Mouse (Mus musculus) c-Kit-positive CD71-negative TER-119-negative erythroid progenitor cells, embryonic 14.5 days (primary cell): ENCODE results near the gene Acoxl.
A peak's percentile ranks its signal among the peaks of the same experiment; 100 is the strongest.

Experiments
- DNase-seq: peaks from one replicate; pipeline ENCODE4 v3.0.0-alpha.2; 2013; ENCODE audit warnings: low read depth

Gene Acoxl

DNA sequence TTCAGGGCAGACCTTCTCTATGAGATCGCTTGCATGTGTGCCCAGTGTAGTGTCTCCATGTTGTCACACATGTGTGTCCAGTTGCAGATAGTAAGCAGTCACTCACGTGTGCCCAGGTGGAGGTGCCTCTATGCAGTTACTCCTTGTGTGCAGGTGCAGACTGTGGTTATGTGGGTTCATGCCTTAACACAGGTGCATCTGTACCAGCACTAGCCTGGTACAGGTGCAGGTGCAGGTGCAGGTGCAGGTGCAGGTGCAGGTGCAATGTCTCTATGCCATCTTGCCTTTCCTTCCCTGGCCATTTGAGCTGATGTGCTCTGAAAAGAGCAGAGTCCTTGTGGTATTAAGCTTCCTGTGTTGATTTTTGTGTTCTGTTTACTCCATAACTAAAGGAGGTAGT lies 100.5 kb downstream of the Acoxl start:
- DNase-seq = no peak

DNA sequence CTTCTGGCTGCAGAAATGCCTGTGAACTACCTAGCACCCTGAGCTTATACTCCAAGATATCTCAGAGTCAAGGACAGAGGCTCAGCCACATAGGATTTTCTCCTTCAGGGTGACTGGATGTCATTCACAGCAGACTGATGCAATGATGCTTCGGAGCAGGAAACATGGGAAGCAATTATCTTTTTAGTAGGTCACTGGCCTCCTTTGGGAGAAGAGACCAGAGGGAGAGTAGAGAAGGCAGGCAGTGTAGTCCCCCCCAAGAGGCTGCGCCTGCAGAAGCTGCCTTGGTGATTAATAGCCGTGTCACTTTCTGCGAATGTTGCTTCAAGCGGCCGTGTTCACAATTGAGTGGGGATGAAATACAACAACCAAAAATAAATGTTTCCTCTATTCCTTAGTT lies 121.9 kb downstream of the Acoxl start:
- no peak for DNase-seq

DNA sequence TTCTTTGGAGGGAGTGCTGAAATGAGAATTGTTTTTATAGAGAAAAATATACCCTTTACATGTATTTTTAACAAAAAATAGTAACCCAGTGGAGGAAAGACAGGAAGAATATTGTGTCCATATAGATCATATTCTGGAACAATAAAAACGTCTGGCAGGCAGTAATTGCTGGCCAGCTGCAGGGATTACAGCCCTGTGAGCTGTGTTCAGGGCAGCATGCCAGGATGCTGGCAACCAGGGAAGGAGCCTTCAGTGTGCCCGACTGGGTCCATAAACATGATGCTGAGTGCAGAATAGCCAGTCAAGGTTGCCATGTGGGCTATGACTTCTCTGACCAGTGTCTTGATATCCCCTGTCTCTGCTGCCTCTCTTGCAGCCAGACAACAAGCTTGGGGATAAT lies 122.5 kb downstream of the Acoxl start:
- DNase-seq = no peak

DNA sequence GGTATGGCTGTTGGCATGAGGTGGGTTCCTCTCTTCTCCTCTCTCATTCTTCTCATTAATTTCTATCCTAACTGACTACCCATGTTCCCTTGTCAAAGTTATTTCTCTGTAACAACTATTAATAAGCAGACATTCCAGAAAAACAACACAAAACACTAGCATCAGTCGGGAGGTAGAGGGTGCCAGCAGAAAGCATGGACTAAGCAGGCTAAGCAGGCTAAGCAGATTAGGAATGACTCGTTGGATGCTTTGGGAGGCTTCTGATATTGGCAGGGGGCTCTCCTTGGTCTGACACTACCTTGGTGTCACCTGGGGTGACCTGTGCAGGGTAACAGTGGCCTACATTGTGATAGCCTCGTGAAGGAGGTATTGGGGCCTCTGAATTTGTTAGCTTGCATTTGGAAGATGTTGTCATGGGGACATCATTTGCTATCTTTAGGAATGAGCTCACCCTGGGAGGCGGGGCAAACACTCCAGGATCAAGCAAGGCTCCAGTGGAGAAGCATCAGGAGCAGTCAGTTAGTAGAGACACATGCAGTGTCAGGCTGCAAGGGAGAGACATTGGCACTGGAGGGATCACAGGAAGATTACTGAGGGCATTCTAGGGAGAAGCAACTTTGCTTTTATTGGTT lies 123.2 kb downstream of the Acoxl start:
- no peak for DNase-seq

DNA sequence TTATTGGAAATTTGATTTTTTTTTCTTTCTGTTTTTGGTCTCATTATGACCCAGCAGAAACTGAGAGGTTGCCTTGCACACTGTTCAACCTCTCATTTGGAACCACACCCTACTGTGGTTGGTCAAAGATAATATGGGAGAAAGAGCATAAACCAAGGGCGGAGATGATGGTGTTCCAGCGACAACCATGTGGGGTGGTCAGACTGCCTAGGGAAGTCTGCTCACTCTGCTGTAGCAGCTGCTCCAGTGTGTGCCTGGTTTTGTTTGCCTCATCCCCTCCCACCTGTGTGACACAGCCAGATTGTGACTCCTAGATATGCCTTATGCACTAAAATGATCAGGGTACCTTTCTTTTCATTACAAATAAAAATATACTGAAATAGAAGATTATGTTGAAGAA lies 130.3 kb downstream of the Acoxl start:
- DNase-seq = no peak

DNA sequence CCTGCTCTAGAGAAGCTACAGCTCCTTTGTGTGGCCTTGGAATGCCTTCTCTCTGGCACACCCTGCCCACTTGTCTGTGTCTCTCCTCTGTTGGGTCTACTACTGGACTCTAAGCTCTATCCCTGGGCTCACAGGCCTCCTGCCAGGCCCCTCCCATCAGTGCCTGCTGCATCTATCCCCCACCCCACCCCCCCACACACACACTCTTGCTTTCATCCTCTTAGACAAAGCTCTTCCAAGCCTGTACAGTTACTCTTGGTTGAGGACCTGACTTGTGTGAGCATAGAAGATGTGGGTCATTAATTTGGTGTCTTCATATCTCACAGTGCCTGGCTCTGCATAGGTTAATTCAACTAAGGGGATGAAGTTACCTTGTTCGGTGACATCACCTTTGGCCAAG lies 137.6 kb downstream of the Acoxl start:
- no peak for DNase-seq

DNA sequence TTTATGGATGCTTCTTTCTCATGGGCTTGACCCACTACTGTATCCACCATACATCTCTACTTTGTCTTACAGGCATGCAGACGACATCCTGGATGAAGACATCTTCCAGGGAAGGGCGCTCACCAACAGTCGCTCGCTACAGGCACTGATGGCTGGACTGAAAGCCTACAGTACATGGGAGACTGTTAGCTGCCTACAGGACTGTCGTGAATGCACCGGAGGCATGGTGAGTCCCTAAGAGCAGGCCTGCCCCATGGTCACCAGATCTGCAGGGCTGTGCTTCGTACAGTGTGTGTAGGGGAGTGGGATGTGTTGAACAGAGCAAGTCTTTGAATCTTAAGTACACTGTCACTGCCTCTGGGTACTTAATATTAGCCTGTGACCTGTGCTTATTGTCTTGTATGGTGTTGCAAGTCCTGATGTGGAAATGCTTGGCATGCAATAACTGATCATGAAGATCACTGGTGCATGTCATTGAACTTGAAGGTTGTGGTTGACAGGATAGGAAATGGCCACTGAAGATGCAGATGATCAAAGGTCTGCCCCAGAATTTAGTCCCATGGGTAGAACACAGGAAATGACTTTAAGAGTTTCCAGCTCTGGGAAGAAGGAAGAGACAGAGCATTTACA lies 140.0 kb downstream of the Acoxl start:
- DNase-seq = no peak

DNA sequence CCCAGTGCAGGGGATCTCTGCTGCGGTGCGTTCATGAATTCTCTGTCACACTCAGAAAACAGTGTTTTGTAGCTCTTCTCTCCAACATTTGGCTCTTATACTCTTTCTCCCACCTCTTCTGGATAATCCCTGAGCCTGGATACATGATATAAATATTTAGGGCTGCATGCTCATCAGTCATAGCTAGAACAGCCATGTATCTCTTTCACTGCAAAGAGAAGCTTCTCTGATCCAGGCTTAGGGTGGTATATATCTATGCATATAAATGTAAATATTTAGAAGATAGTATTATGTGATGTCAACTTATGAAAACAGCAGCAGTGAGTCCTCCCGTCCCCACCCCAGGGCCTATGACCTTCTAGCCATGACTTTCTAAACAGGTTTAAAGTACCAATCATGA lies 143.9 kb downstream of the Acoxl start:
- DNase-seq = no peak

DNA sequence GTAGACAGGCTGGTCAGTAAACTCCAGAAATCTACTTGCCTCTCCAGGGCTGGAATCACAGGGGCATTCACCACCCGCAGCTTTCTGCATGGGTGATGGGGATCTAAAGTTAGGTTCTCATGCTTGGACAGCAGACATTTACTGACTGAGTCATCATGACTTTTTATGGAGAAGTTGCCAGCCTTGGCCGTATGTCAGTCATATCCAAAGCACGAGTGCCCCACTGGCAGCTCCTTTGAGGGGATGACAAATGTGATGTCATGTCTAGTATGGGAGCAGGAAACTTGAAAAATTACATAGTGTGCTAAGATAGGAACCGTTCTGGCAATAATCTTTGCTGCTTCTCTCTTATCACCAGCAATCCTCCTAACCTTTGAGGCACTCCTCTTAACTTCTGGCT lies 144.6 kb downstream of the Acoxl start:
- no peak for DNase-seq

DNA sequence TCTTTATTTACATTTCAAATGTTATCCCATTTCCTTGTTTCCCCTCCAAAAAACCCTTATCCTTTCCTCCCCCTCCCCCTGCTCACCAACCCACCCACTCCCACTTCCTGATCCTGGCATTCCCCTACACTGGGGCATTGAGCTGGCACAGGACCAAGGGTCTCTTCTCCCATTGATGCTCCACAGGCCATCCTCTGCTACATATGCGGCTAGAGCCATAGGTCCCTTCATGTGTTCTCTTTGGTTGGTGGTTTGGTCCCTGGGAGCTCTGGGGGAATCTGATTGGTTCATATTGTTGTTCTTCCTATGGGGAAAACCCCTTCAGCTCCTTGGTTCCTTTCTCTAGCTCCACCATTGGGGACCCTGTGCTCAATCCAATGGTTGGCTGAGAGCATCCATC lies 145.3 kb downstream of the Acoxl start:
- DNase-seq = no peak

DNA sequence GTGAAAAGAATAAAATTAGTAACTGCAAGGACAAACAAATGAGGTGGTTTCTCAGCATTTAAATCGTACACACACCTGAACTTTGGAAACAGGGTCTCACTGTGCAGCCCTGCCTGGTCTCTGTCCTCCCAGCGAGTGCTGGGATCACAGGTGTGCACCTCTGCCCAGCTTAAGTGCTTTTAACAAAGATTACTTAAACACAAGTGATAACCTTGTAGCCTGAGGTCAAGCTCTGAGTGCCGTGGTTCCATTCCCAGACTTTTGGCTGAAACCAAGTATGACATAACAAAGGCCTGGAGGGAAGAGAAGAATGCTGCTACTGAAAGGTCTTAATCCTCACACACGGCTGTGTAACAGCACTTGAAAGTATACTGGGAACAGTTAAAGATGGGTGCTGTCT lies 149.0 kb downstream of the Acoxl start:
- DNase-seq = no peak

DNA sequence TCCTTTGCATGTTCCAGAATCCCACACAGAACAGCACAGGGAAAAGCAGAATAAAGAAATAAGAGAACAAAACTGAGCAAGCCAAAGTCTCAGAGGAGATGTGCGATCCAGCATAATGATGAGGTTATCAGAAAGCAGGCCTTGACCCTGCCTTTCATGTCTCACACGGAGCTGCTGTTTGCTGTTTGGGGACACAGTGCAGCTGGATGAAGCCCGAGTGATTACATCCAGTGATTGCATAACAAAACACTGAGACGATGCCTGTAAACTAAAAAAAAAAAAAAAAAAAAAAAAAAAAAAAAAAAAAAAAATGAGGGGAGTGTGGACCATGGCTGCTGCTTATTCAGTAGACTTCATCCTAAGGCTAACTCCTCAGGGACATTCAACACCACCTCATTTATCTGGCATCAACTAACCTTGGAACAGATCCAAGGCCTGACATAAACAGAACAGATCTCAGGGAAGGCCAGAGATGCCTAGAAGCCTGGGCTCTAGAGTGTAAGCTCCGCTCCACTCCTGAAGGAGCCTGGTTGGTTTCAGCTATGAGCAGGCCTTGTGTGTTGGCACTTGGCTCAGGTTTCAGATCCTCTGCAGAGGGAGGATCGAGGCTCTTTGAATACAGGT lies 152.3 kb downstream of the Acoxl start:
- no peak for DNase-seq

DNA sequence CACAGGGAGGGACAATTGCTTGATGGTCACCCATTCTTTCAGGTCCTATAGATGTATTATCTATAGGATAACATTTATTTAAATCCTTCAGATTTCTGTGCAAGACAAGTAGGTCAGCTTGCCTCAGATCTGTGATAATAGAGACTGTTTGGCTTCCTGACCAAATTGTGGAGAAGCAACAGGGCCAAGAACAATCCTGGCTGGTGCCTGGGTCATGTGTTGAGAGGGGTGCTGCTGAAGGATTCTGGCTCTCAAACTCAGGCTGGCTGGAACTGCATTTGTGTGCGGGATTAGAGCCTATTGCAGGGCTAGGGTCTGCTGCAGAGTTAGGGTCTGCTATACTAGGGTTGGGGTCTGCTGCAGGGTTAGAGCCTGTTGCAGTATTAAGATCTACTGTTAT lies 153.0 kb downstream of the Acoxl start:
- DNase-seq = no peak

DNA sequence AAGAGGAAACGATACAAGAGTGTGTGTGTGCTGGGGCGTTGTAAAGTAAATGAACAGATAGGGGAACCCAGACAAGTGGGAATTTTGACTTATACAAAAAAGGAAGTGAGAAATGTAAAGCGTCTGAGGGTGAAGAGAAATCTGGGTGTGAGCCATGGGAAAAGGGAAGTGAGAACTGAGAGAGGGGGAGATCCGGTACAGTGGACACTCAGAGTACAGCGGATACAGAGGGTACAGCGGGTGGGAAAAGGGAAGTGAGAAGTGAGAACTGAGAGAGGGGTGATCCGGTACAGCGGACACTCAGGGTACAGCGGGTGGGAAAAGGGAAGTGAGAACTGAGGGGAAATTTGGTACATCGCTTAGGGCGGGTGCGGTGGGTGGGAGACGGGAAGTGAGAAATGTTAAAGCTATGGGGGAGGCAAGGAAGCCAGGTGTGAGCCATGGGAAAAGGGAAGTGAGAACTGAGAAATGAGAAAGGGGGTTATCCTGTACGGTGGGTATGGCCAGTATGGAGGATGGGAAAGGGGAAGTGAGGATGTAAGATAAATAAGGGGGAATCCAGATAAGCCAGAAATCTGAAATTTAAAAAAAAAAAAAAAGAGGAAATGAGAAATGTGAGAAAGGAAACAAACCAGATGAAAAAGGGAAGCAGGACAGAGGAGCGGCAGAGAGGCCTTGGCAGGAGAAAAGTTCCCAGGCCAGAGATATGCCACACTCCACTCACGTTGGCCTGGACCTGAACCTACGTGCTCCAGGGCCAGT lies 170.2 kb downstream of the Acoxl start:
- DNase-seq = peak; percentile 33

DNA sequence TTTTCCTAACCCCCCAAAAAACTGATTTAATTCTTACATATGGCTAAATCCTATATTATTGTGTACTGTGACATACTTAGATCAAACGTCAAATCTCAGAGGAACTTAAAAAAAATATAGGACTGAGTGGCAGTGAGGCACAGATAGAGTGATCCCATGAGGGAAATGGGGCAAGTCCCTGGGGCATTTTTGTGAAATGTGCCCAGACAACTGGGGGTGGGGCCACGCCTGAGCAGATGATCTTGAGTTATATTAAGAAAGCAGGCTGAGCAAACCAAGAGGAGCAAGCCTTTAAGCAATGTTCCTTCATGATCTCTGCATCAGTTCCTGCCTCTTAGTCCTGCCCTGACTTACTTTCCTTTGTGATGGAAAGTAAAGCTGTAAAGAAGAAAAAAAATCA lies 175.9 kb downstream of the Acoxl start:
- no peak for DNase-seq

DNA sequence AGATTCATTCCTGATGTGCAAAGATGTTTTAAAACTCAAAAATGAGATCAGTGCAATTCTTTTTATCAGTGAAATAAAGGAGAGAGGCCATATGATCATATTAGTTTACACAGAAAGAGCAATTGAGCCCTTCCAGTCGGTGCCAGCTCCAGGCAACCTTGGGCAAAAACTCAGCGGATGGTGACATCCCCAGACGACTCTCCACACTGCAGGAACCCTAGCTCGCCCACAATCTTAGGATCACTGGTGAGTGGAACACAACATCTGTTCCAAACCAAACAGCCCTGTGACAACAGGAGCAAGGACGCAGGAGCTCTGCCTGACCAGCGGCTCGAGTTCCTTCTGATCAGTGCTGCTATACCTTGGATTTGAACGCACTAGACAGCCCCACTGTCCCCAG lies 176.9 kb downstream of the Acoxl start:
- DNase-seq = no peak

DNA sequence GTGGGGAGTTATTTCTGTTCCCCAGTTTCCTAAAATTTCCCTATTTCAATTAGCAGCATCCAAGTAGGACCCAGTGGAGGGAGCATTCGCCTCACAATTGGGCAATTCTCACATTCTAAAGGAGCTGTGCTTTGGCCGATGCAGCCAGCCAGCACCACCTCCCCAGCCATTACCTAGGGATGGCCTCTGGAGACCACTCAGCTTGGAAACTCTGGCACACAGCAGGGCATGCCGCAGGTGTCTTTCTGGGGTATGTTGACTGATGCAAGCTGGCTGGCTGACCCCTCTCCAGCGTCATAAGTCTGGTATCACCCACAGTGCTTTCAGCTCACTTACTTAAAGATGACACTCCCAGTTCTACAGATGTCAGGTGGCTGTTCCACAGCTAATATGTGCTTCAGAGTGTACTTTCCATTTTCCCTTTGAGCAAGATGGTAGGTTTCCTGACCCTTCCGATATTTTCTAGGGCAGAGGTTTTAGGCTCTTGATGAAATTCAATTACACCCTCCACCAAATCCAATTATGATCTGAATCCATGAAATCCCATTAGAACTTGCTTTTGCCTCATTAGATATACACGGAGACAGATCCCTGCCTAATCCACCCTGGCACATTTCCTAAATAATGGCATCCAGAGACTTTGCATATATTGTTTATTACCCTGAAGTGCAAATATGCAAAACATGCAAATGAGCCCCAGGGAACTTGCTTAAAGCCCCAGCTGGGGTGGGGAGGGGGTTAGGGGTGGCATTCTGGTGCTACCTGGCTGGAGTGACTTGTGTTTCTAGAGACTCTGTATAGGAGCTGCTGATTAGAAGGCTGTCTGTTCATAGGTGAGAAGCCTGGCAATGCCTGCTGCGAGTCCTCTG lies 181.6 kb downstream of the Acoxl start:
- no peak for DNase-seq

DNA sequence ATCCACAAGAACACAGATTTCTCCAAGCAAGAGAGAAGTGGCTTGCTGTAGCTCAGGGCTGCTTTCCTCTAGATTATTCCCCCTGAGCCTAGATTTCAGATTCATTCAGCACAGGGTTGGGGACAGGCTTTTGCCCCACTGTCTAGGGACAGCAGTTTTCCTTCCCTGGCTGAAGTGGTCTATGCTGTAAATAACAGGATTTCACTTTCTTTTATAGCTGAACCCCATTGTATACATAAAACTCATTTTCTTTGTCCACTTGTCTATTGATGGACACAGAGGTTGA lies 182.2 kb downstream of the Acoxl start:
- no peak for DNase-seq

DNA sequence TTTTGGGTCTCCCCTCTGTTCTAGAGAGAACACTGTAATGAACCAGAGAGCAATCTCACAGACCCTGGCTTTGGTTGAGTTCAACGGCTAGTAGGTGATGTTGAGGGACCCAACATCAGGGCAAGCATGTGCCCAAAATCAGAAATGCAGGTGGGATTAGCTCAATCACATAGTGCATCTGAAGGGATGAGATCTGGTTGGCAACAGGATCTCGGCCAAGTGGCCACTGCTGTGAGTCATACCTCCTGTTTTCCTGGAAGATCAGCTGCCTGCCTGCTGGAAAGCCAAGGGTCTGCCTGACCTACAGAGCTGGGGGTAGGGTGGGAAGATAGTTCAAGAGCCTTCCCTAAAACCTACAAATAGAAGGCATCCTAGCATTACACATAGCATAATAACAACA lies 185.2 kb downstream of the Acoxl start:
- no peak for DNase-seq

DNA sequence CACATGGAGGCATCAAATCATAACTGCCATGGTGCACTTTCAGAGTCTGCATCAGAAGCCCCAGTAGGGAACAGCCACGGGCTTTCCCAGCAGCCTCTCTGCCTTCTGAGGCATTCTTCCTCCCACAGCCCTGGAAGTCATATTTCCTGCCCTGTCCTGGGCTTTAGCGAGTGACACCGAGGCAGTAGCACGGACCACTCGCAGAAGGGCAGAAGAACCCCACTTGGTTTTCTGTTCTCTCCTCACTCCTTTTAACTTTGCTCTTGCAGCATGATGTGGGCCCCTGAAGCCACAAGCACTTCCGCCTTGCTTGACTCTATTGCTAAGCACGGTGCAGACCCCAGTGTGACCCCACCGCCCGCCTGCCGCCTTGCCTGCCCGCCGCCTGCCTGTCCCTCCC lies 189.0 kb downstream of the Acoxl start:
- DNase-seq = no peak

DNA sequence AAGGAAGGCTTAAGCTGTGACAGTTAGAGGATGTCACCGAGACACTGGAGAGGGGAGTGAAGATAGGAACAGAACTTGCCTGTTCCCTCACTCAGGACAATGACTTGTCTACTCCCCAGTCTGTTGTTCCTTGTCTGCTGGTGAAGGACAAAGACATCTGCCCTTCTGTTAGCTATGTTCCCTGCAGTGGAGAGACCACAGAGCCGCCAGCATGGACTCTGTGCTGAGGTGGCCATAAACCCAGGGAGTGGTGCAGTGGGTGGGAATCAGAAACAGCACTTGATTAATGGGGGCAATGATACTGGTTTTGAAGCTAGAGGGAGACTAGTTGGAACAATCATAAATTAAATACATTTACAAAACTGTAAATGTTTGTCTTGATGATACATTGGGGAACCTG lies 191.3 kb downstream of the Acoxl start:
- no peak for DNase-seq

DNA sequence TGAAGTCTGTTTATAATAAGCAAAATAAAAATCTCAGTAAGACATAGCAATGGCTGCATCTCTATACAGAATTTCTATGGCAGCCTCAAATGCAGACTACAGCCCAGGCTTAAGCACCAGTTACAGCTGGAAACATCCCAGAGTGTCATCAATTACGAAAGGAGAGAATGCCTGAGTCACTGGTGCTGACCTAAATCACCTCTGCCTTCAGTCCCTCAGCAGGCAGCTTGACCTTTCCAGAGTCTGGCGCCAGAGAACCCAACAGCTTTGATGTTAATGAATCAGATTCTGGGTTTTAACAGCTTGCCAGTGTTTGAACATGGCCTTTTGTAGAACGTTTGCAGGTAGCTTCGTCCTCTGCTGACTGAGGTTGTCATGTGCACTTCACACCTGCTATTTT lies 193.4 kb downstream of the Acoxl start:
- no peak for DNase-seq
